ENCODE assay signal across 17 mouse cellular contexts in the genomic region with DNA sequence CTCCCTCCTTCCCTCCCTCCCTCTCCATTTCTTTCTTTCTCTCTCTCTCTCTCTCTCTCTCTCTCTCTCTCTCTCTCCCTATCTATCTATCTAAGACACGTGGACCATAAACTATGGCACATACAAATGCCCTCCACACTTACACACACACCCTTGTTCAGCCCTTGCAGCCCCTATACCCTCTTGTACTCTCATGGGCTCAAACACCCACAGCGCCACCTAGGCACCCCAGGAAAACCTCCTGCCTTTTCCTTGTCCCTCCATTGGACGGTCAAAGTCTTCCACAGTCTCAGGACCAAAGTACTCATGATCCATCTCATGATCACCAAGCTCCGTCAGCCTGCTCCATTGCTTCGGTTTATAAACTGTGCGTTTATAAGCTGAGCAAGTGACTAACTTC. TPM values are rescaled to one million over a fixed set of nuclear protein-coding genes. Genes with fewer than 3 reads are reported as not detected.
DNase-seq lines count a peak whose midpoint lies in the region; ATAC-seq and TF ChIP-seq lines count a peak whose summit lies in the region.
"Had no signal": no experiment of that assay in that cellular context is flagged by ENCODE, and none has a peak within 500 bp of the region (broad histone marks: within the 10 kb centered on the region; RNA-seq: fewer than 3 reads in every experiment).

No protein-coding gene starts in this region.

- no peak for TF ChIP-seq EP300 in liver, postnatal 0 days (IDR thresholded peaks at IDR 0.05; ENCODE audit: low read depth)

- peaks cover 35% of the 10 kb centered on the region for H3K4me1 ChIP-seq in embryonic facial prominence, embryonic 10.5 days
- peaks cover 20% of the 10 kb centered on the region for H3K4me1 ChIP-seq in liver, postnatal 0 days (ENCODE audit: insufficient read depth)

- peak; percentile 50 for TF ChIP-seq CTCF in liver, postnatal 0 days (IDR thresholded peaks at IDR 0.05; ENCODE audit: low read depth)

- H3K9me3 ChIP-seq in embryonic facial prominence, embryonic 10.5 days: no peaks in the 10 kb centered on the region
- H3K9me3 ChIP-seq in liver, postnatal 0 days (ENCODE audit: low read length): no peaks in the 10 kb centered on the region
- H3K9me3 ChIP-seq: embryonic facial prominence, embryonic 13.5 days; heart, embryonic 15.5 days; limb, embryonic 10.5 days had no signal

- H3K27me3 ChIP-seq in embryonic facial prominence, embryonic 10.5 days (replicated peaks; ENCODE audit: low read depth, poor library complexity, severe bottlenecking): no peaks in the 10 kb centered on the region
- H3K27me3 ChIP-seq in liver, postnatal 0 days (ENCODE audit: insufficient read depth, low read length): no peaks in the 10 kb centered on the region
- H3K27me3 ChIP-seq: embryonic facial prominence, embryonic 13.5 days; heart, embryonic 15.5 days had no signal

- peak overlapping the region; percentile 30; the same call in 1 of the 2 replicates for H3K27ac ChIP-seq in embryonic facial prominence, embryonic 10.5 days (replicated peaks)
- no peak overlapping the region for H3K27ac ChIP-seq in liver, postnatal 0 days (ENCODE audit: low read depth)
- H3K27ac ChIP-seq: embryonic facial prominence, embryonic 13.5 days; heart, embryonic 15.5 days; limb, embryonic 10.5 days had no signal

- no peak overlapping the region for H3K9ac ChIP-seq in liver, postnatal 0 days (replicated peaks)
- H3K9ac ChIP-seq: embryonic facial prominence, embryonic 13.5 days; heart, embryonic 15.5 days had no signal

- H3K4me3 ChIP-seq in embryonic facial prominence, embryonic 10.5 days: no peak overlapping the region
- no peak overlapping the region for H3K4me3 ChIP-seq in liver, postnatal 0 days (ENCODE audit: low read depth, low read length)
- H3K4me3 ChIP-seq: embryonic facial prominence, embryonic 13.5 days; heart, embryonic 15.5 days; limb, embryonic 10.5 days had no signal

- H3K4me2 ChIP-seq in liver, postnatal 0 days (ENCODE audit: low read depth, low read length): no peak overlapping the region
- H3K4me2 ChIP-seq: embryonic facial prominence, embryonic 13.5 days; heart, embryonic 15.5 days; midbrain, embryonic 11.5 days had no signal

- DNase-seq in cerebellum, postnatal 10 days: peak; percentile 22 to 26
- no peak for DNase-seq in cerebellum, adult 9-11 months
- DNase-seq in kidney, postnatal 4 days: peak; percentile 18 to 24
- no peak for DNase-seq in kidney, adult 8-10 months
- no peak for DNase-seq in embryonic facial prominence, embryonic 10.5 days (ENCODE audit: low spot score)
- no peak for DNase-seq in liver, postnatal 0 days
- DNase-seq: adrenal gland, postnatal 14 days; cerebellum, postnatal 25 days; kidney, postnatal 10 days; lung, postnatal 14 days; right cerebral cortex, postnatal 4 days had no signal

- H3K36me3 ChIP-seq in embryonic facial prominence, embryonic 10.5 days (replicated peaks): no peaks in the 10 kb centered on the region
- no peaks in the 10 kb centered on the region for H3K36me3 ChIP-seq in liver, postnatal 0 days (replicated peaks; ENCODE audit: insufficient read depth, low read length)
- H3K36me3 ChIP-seq: embryonic facial prominence, embryonic 13.5 days; heart, embryonic 15.5 days; limb, embryonic 10.5 days had no signal

- WGBS in embryonic facial prominence, embryonic 10.5 days: 60% methylated on average over 6 of the region's 6 CpGs
- WGBS in liver, postnatal 0 days (ENCODE audit: insufficient replicate concordance): 55% methylated on average over 6 of the region's 6 CpGs

- ATAC-seq in liver, postnatal 0 days: no peak
- ATAC-seq in CD4-positive, CD25-positive, alpha-beta regulatory T cell, adult 4 months: no peak
- no peak for ATAC-seq in frontal cortex, adult (ENCODE audit: low TSS enrichment)

RNA-seq across cellular contexts. Expression of gene Lao1, which starts 54.2 kb away (rescaled TPM):
- polyA plus RNA-seq in embryonic facial prominence, embryonic 10.5 days (2016; fragmentation: Nextera tagmentation; extraction: Ambion mirVana): not detected in 2 replicates
- not detected in 2 replicates for polyA plus RNA-seq in liver, postnatal 0 days (2015; fragmentation: Nextera tagmentation; extraction: Ambion mirVana)
- polyA plus RNA-seq in CD4-positive, CD25-positive, alpha-beta regulatory T cell, adult 4 months (2017; shearing (Covaris generic)): not detected
- polyA plus RNA-seq: embryonic facial prominence, embryonic 13.5 days; heart, embryonic 15.5 days; limb, embryonic 10.5 days; midbrain, embryonic 11.5 days had no signal

Comparison
In these comparisons a context has a peak if more than half of its experiments do, and no peak if none do; other contexts are left out.
1. DNase-seq: peak in cerebellum, postnatal 10 days (2 of 2) and kidney, postnatal 4 days (2 of 2); none in cerebellum, adult 9-11 months (single experiment), kidney, adult 8-10 months (0 of 2), embryonic facial prominence, embryonic 10.5 days (single experiment) and liver, postnatal 0 days (single experiment).